Mouse (Mus musculus): ENCODE measurements at regions not wholly inside any gene's neighbourhood (a gene's known extent, or its start where the extent isn't known, plus 50 kb on each side); places are given as distances from the start of the nearest gene placed in this dataset.

- TF ChIP-seq POLR2A (IDR thresholded peaks at IDR 0.05; ENCODE audit: low read depth, low read length), result no peak
- TF ChIP-seq CTCF (IDR thresholded peaks at IDR 0.05; ENCODE audit: extremely low read depth, insufficient read depth, insufficient read length, insufficient replicate concordance), result no peak
Measured at GRCm38 (mm10) chr15:62056889-62057288, 1134.1 kb upstream of the A1bg start.

GRCm38 (mm10) chr15:62056401-62056800, 1133.6 kb upstream of the A1bg start:
- TF ChIP-seq CTCF (IDR thresholded peaks at IDR 0.05; ENCODE audit: extremely low read depth, insufficient read depth, insufficient read length, insufficient replicate concordance) (no peak), POLR2A (IDR thresholded peaks at IDR 0.05; ENCODE audit: low read depth, low read length) (no peak)
- Histone ChIP-seq H3K4me3 (ENCODE audit: extremely low read depth, insufficient read depth, insufficient read length) (no peak overlapping the region), H3K27ac (ENCODE audit: insufficient read depth, low read length) (peak overlapping the region; percentile 45), H3K27me3 (ENCODE audit: control insufficient read depth, insufficient read depth, low read length) (no peaks in the 10 kb centered on the region), H3K36me3 (ENCODE audit: control insufficient read depth, insufficient read depth, low read length) (no peaks in the 10 kb centered on the region), H3K4me1 (ENCODE audit: control insufficient read depth, insufficient read depth, insufficient read length) (peaks cover 6% of the 10 kb centered on the region; the same call in 1 of the 2 replicates)
- WGBS, result 69% methylated on average over 3 of the region's 3 CpGs
- no peak for DNase-seq (ENCODE audit: low read depth in 1 of 2, low spot score in 2 of 2)

More at GRCm38 (mm10) chr15:62056889-62057288, 1134.1 kb upstream of the A1bg start:
- no peak overlapping the region for H3K4me3 ChIP-seq (ENCODE audit: extremely low read depth, insufficient read depth, insufficient read length)
- no peaks in the 10 kb centered on the region for H3K27me3 ChIP-seq (ENCODE audit: control insufficient read depth, insufficient read depth, low read length)
- WGBS, result 90% methylated on average over 11 of the region's 11 CpGs
- H3K4me1 ChIP-seq (ENCODE audit: control insufficient read depth, insufficient read depth, insufficient read length), result peaks cover 6% of the 10 kb centered on the region; the same call in 1 of the 2 replicates
- no peak for DNase-seq (ENCODE audit: low read depth in 1 of 2, low spot score in 2 of 2)
- no peaks in the 10 kb centered on the region for H3K36me3 ChIP-seq (ENCODE audit: control insufficient read depth, insufficient read depth, low read length)
- no peak overlapping the region for H3K27ac ChIP-seq (ENCODE audit: insufficient read depth, low read length)

- 91% methylated on average over 2 of the region's 2 CpGs for WGBS
- H3K4me3 ChIP-seq (ENCODE audit: extremely low read depth, insufficient read depth, insufficient read length), result no peak overlapping the region
- no peaks in the 10 kb centered on the region for H3K27me3 ChIP-seq (ENCODE audit: control insufficient read depth, insufficient read depth, low read length)
- no peaks in the 10 kb centered on the region for H3K36me3 ChIP-seq (ENCODE audit: control insufficient read depth, insufficient read depth, low read length)
- TF ChIP-seq POLR2A (IDR thresholded peaks at IDR 0.05; ENCODE audit: low read depth, low read length) (no peak), CTCF (IDR thresholded peaks at IDR 0.05; ENCODE audit: extremely low read depth, insufficient read depth, insufficient read length, insufficient replicate concordance) (no peak)
- peaks cover 6% of the 10 kb centered on the region; the same call in 1 of the 2 replicates for H3K4me1 ChIP-seq (ENCODE audit: control insufficient read depth, insufficient read depth, insufficient read length)
- no peak overlapping the region for H3K27ac ChIP-seq (ENCODE audit: insufficient read depth, low read length)
- no peak for DNase-seq (ENCODE audit: low read depth in 1 of 2, low spot score in 2 of 2)
Measured at GRCm38 (mm10) chr15:62055011-62055410, 1132.2 kb upstream of the A1bg start.

- H3K27me3 ChIP-seq (ENCODE audit: control insufficient read depth, insufficient read depth, low read length), result no peaks in the 10 kb centered on the region
- no peak overlapping the region for H3K27ac ChIP-seq (ENCODE audit: insufficient read depth, low read length)
- WGBS, result 93% methylated on average over 8 of the region's 8 CpGs
- H3K36me3 ChIP-seq (ENCODE audit: control insufficient read depth, insufficient read depth, low read length), result peaks cover 3% of the 10 kb centered on the region
- TF ChIP-seq POLR2A (IDR thresholded peaks at IDR 0.05; ENCODE audit: low read depth, low read length) (no peak), CTCF (IDR thresholded peaks at IDR 0.05; ENCODE audit: extremely low read depth, insufficient read depth, insufficient read length, insufficient replicate concordance) (no peak)
- no peak for DNase-seq (ENCODE audit: low read depth in 1 of 2, low spot score in 2 of 2)
- no peak overlapping the region for H3K4me3 ChIP-seq (ENCODE audit: extremely low read depth, insufficient read depth, insufficient read length)
- H3K4me1 ChIP-seq (ENCODE audit: control insufficient read depth, insufficient read depth, insufficient read length), result peaks cover 6% of the 10 kb centered on the region; the same call in 1 of the 2 replicates
Measured at GRCm38 (mm10) chr15:62053420-62054239, 1130.8 kb upstream of the A1bg start.

- DNase-seq (ENCODE audit: low read depth in 1 of 2, low spot score in 2 of 2), result no peak
- Histone ChIP-seq H3K27me3 (ENCODE audit: control insufficient read depth, insufficient read depth, low read length) (no peaks in the 10 kb centered on the region), H3K36me3 (ENCODE audit: control insufficient read depth, insufficient read depth, low read length) (peaks cover 3% of the 10 kb centered on the region), H3K4me3 (ENCODE audit: extremely low read depth, insufficient read depth, insufficient read length) (no peak overlapping the region), H3K27ac (ENCODE audit: insufficient read depth, low read length) (no peak overlapping the region), H3K4me1 (ENCODE audit: control insufficient read depth, insufficient read depth, insufficient read length) (no peaks in the 10 kb centered on the region)
- TF ChIP-seq CTCF (IDR thresholded peaks at IDR 0.05; ENCODE audit: extremely low read depth, insufficient read depth, insufficient read length, insufficient replicate concordance), result no peak
- no peak for TF ChIP-seq POLR2A (IDR thresholded peaks at IDR 0.05; ENCODE audit: low read depth, low read length)
- WGBS, result 85% methylated on average over 9 of the region's 9 CpGs
Measured at GRCm38 (mm10) chr15:62049416-62049815, 1126.6 kb upstream of the A1bg start.

- Histone ChIP-seq H3K27ac (ENCODE audit: insufficient read depth, low read length) (no peak overlapping the region), H3K36me3 (ENCODE audit: control insufficient read depth, insufficient read depth, low read length) (peaks cover 3% of the 10 kb centered on the region), H3K27me3 (ENCODE audit: control insufficient read depth, insufficient read depth, low read length) (no peaks in the 10 kb centered on the region), H3K4me1 (ENCODE audit: control insufficient read depth, insufficient read depth, insufficient read length) (no peaks in the 10 kb centered on the region), H3K4me3 (ENCODE audit: extremely low read depth, insufficient read depth, insufficient read length) (no peak overlapping the region)
- TF ChIP-seq POLR2A (IDR thresholded peaks at IDR 0.05; ENCODE audit: low read depth, low read length) (no peak), CTCF (IDR thresholded peaks at IDR 0.05; ENCODE audit: extremely low read depth, insufficient read depth, insufficient read length, insufficient replicate concordance) (no peak)
- no peak for DNase-seq (ENCODE audit: low read depth in 1 of 2, low spot score in 2 of 2)
- WGBS, result 86% methylated on average over 4 of the region's 4 CpGs
Measured at GRCm38 (mm10) chr15:62048981-62049380, 1126.2 kb upstream of the A1bg start.

GRCm38 (mm10) chr15:62046276-62046675, 1123.5 kb upstream of the A1bg start:
- Histone ChIP-seq H3K4me1 (ENCODE audit: control insufficient read depth, insufficient read depth, insufficient read length) (0 out of 2 replicates have a peak, but pooled peaks cover 5% of the 10 kb centered on the region), H3K36me3 (ENCODE audit: control insufficient read depth, insufficient read depth, low read length) (peaks cover 3% of the 10 kb centered on the region), H3K4me3 (ENCODE audit: extremely low read depth, insufficient read depth, insufficient read length) (no peak overlapping the region), H3K27me3 (ENCODE audit: control insufficient read depth, insufficient read depth, low read length) (no peaks in the 10 kb centered on the region), H3K27ac (ENCODE audit: insufficient read depth, low read length) (no peak overlapping the region)
- 86% methylated on average over 3 of the region's 3 CpGs for WGBS
- DNase-seq (ENCODE audit: low read depth in 1 of 2, low spot score in 2 of 2), result no peak
- TF ChIP-seq POLR2A (IDR thresholded peaks at IDR 0.05; ENCODE audit: low read depth, low read length) (no peak), CTCF (IDR thresholded peaks at IDR 0.05; ENCODE audit: extremely low read depth, insufficient read depth, insufficient read length, insufficient replicate concordance) (no peak)

All from spleen, adult 2 months (tissue).